ENCODE assay signal across 9 mouse cellular contexts in the genomic region with DNA sequence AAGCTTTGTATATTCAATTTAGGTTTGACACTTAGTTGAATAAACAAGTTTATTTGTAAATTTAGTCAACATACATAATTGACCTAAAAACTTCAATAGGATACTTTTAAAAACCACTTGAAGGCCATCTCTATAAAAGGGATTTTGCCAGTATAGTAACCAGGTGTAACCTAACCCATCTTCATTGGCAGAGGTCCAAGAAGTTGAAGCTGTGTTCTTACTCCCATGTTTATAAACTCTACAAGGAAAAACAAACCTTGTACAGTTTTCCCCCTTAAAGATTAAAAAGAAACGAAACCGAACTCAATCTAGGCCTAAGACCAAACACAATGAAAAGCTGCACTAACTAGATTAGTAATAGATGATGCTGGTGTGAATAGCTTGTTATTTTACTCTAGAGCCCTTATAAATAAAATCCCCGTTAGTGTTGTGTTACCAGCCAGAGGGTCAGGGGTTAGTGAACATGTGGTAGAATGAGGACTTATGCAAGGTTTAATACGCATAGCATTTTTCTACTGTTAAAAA. TPM values are rescaled to one million over a fixed set of nuclear protein-coding genes. Genes with fewer than 3 reads are reported as not detected.
DNase-seq lines count a peak whose midpoint lies in the region; ATAC-seq lines count a peak whose summit lies in the region.
"Had no signal": no experiment of that assay in that cellular context is flagged by ENCODE, and none has a peak within 500 bp of the region (broad histone marks: within the 10 kb centered on the region; RNA-seq: fewer than 3 reads in every experiment).

No protein-coding gene starts in this region.

- ATAC-seq in neural tube, embryonic 11.5 days (ENCODE audit: insufficient read depth, low FRiP score, low TSS enrichment): no peak
- ATAC-seq in liver, embryonic 11.5 days (replicated peaks; ENCODE audit: low FRiP score): no peak
- no peak for ATAC-seq in megakaryocyte-erythroid progenitor cell, adult 5-6 weeks (replicated peaks; ENCODE audit: low FRiP score, low TSS enrichment, poor library complexity, severe bottlenecking)

- H3K27me3 ChIP-seq in neural tube, embryonic 11.5 days (ENCODE audit: control insufficient read depth, insufficient read depth, low read length): no peaks in the 10 kb centered on the region
- H3K27me3 ChIP-seq in liver, embryonic 11.5 days (replicated peaks; ENCODE audit: control insufficient read depth, insufficient read depth, low read length): no peaks in the 10 kb centered on the region

- H3K9ac ChIP-seq in neural tube, embryonic 11.5 days (ENCODE audit: low read length): no peak overlapping the region
- peak overlapping the region; percentile 50; the same call in 1 of the 2 replicates for H3K9ac ChIP-seq in liver, embryonic 11.5 days (ENCODE audit: low read depth, low read length)

- peak overlapping the region; percentile 19 for H3K4me3 ChIP-seq in neural tube, embryonic 11.5 days (ENCODE audit: low read depth, low read length)
- peak overlapping the region; percentile 38 for H3K4me3 ChIP-seq in liver, embryonic 11.5 days (ENCODE audit: low read depth, low read length)

- no peaks in the 10 kb centered on the region for H3K9me3 ChIP-seq in neural tube, embryonic 11.5 days (ENCODE audit: control insufficient read depth, low read length)
- no peaks in the 10 kb centered on the region for H3K9me3 ChIP-seq in liver, embryonic 11.5 days (ENCODE audit: control insufficient read depth, low read length)

- peak; percentile 68 for DNase-seq in cerebellum, adult 9-10 months
- DNase-seq in cerebellum, adult 8-10 months: no peak
- no peak for DNase-seq in neural tube, embryonic 11.5 days (ENCODE audit: low spot score)
- DNase-seq in neural tube, embryonic 10.5 days (ENCODE audit: extremely low spot score, low spot score): no peak
- no peak for DNase-seq in liver, embryonic 11.5 days (ENCODE audit: low spot score)
- no peak for DNase-seq in right cerebral cortex, adult 18-20 months
- no peak for DNase-seq in embryo, embryonic 9.5 days (ENCODE audit: extremely low spot score)
- DNase-seq: thymus, postnatal 25 days had no signal

- peak overlapping the region; percentile 44 for H3K4me2 ChIP-seq in neural tube, embryonic 11.5 days (ENCODE audit: low read depth)
- peak overlapping the region; percentile 65 for H3K4me2 ChIP-seq in liver, embryonic 11.5 days

- H3K4me1 ChIP-seq in neural tube, embryonic 11.5 days (ENCODE audit: control insufficient read depth, insufficient read depth, low read length): peaks cover 2% of the 10 kb centered on the region; the same call in 1 of the 2 replicates
- peaks cover 8% of the 10 kb centered on the region; the same call in 1 of the 2 replicates for H3K4me1 ChIP-seq in liver, embryonic 11.5 days (replicated peaks; ENCODE audit: control insufficient read depth, insufficient read depth, low read length)

- no peaks in the 10 kb centered on the region for H3K36me3 ChIP-seq in neural tube, embryonic 11.5 days (ENCODE audit: control insufficient read depth, insufficient read depth, low read length)
- H3K36me3 ChIP-seq in liver, embryonic 11.5 days (ENCODE audit: control insufficient read depth, insufficient read depth, low read length): peaks cover 7% of the 10 kb centered on the region; the same call in 1 of the 2 replicates

- no peak overlapping the region for H3K27ac ChIP-seq in neural tube, embryonic 11.5 days (ENCODE audit: low read depth, low read length)
- H3K27ac ChIP-seq in liver, embryonic 11.5 days (ENCODE audit: low read depth, low read length): no peak overlapping the region; the same call in 1 of the 2 replicates

- 86% methylated on average over 4 of the region's 4 CpGs for WGBS in neural tube, embryonic 11.5 days
- 77% methylated on average over 4 of the region's 4 CpGs for WGBS in liver, embryonic 11.5 days

RNA-seq across cellular contexts. Expression of gene H3f3b, which starts 5.4 kb away (rescaled TPM):
- 1,827 and 1,865 TPM in 2 replicates for polyA plus RNA-seq in neural tube, embryonic 11.5 days (2014; fragmentation: Nextera tagmentation; extraction: Ambion mirVana)
- polyA plus RNA-seq in liver, embryonic 11.5 days (2014; fragmentation: Nextera tagmentation; extraction: Ambion mirVana): 1,141 and 1,182 TPM in 2 replicates
- 594 and 607 TPM in 2 replicates for total RNA-seq in megakaryocyte-erythroid progenitor cell, adult 5-6 weeks (2014; fragmentation: Nextera tagmentation)
- total RNA-seq in megakaryocyte-erythroid progenitor cell, adult 5-6 weeks (2017): 709 and 905 TPM in 2 replicates

RNA-seq across cellular contexts. Expression of gene Unk, which starts 7.8 kb away (rescaled TPM):
- polyA plus RNA-seq in neural tube, embryonic 11.5 days (2014; fragmentation: Nextera tagmentation; extraction: Ambion mirVana): 30.3 and 34.4 TPM in 2 replicates
- polyA plus RNA-seq in liver, embryonic 11.5 days (2014; fragmentation: Nextera tagmentation; extraction: Ambion mirVana): 28.9 and 34.1 TPM in 2 replicates
- total RNA-seq in megakaryocyte-erythroid progenitor cell, adult 5-6 weeks (2014; fragmentation: Nextera tagmentation): 27.0 and 53.0 TPM in 2 replicates
- 11.0 and 12.0 TPM in 2 replicates for total RNA-seq in megakaryocyte-erythroid progenitor cell, adult 5-6 weeks (2017)

RNA-seq across cellular contexts. Expression of gene Galk1, which starts 9.8 kb away (rescaled TPM):
- 122 and 124 TPM in 2 replicates for polyA plus RNA-seq in neural tube, embryonic 11.5 days (2014; fragmentation: Nextera tagmentation; extraction: Ambion mirVana)
- polyA plus RNA-seq in liver, embryonic 11.5 days (2014; fragmentation: Nextera tagmentation; extraction: Ambion mirVana): 299 and 304 TPM in 2 replicates
- total RNA-seq in megakaryocyte-erythroid progenitor cell, adult 5-6 weeks (2014; fragmentation: Nextera tagmentation): 31.7 and 35.1 TPM in 2 replicates
- total RNA-seq in megakaryocyte-erythroid progenitor cell, adult 5-6 weeks (2017): 29.7 and 39.5 TPM in 2 replicates

RNA-seq across cellular contexts. Expression of gene Itgb4, which starts 47.8 kb away (rescaled TPM):
- polyA plus RNA-seq in neural tube, embryonic 11.5 days (2014; fragmentation: Nextera tagmentation; extraction: Ambion mirVana): 0.58 and 0.72 TPM in 2 replicates
- polyA plus RNA-seq in liver, embryonic 11.5 days (2014; fragmentation: Nextera tagmentation; extraction: Ambion mirVana): 0.60 and 0.77 TPM in 2 replicates
- total RNA-seq in megakaryocyte-erythroid progenitor cell, adult 5-6 weeks (2014; fragmentation: Nextera tagmentation): 0.07 and 0.37 TPM in 2 replicates
- 0.65 TPM in 1 of 2 replicates, not detected in the other for total RNA-seq in megakaryocyte-erythroid progenitor cell, adult 5-6 weeks (2017)

RNA-seq across cellular contexts. Expression of gene Unc13d, which starts 55.4 kb away (rescaled TPM):
- 1.3 and 1.5 TPM in 2 replicates for polyA plus RNA-seq in neural tube, embryonic 11.5 days (2014; fragmentation: Nextera tagmentation; extraction: Ambion mirVana)
- 44.8 and 45.3 TPM in 2 replicates for polyA plus RNA-seq in liver, embryonic 11.5 days (2014; fragmentation: Nextera tagmentation; extraction: Ambion mirVana)
- total RNA-seq in megakaryocyte-erythroid progenitor cell, adult 5-6 weeks (2014; fragmentation: Nextera tagmentation): 47.1 and 58.7 TPM in 2 replicates
- 24.8 and 36.3 TPM in 2 replicates for total RNA-seq in megakaryocyte-erythroid progenitor cell, adult 5-6 weeks (2017)
